Mouse (Mus musculus) intestine, embryonic 16.5 days (tissue): ENCODE data around the gene Fgf5. TPM values are rescaled to one million over a fixed set of nuclear protein-coding genes. Genes with fewer than 3 reads are reported as not detected.

Experiments
- ATAC-seq: fragments of 200-750 bp; cut with Nextera tagmentation; 2 replicates; pipeline ENCODE4 v1.8.0; 2017; ENCODE audit warnings: moderate TSS enrichment, moderate library complexity
- H3K27ac ChIP-seq: fragments of 300-500 bp; sonication (generic); 2 replicates; pipeline ENCODE4 v1.5.1; 2014; ENCODE audit warnings: mild to moderate bottlenecking, low read length
- H3K27me3 ChIP-seq: fragments of 300-500 bp; sonication (generic); replicated peaks from 2 replicates; pipeline ENCODE4 v1.6.1; 2014; ENCODE audit warnings: low read length, control low read depth, mixed read lengths; ENCODE audit not compliant: control insufficient read depth, insufficient read depth
- H3K36me3 ChIP-seq: fragments of 300-500 bp; sonication (generic); 2 replicates; pipeline ENCODE4 v1.6.1; 2014; ENCODE audit warnings: low read length, control low read depth; ENCODE audit not compliant: control insufficient read depth, insufficient read depth
- H3K4me1 ChIP-seq: fragments of 300-500 bp; sonication (generic); 2 replicates; pipeline ENCODE4 v1.6.1; 2014; ENCODE audit warnings: low read length, control low read depth, mixed read lengths; ENCODE audit not compliant: control insufficient read depth, insufficient read depth
- H3K4me2 ChIP-seq: fragments of 300-500 bp; sonication (generic); 2 replicates; pipeline ENCODE4 v1.6.1; 2014; ENCODE audit warnings: low read depth, low read length, control low read depth
- H3K4me3 ChIP-seq: fragments of 300-500 bp; sonication (generic); 2 replicates; pipeline ENCODE4 v1.5.1; 2014; ENCODE audit warnings: mild to moderate bottlenecking, low read length
- H3K9ac ChIP-seq: fragments of 300-500 bp; sonication (generic); 2 replicates; pipeline ENCODE4 v1.6.1; 2014; ENCODE audit warnings: low read depth, low read length
- H3K9me3 ChIP-seq: fragments of 300-500 bp; sonication (generic); 2 replicates; pipeline ENCODE4 v1.6.1; 2016; ENCODE audit warnings: low read length, control low read depth; ENCODE audit not compliant: control insufficient read depth
- WGBS: fragments of 180-500 bp; shearing (Covaris S2); extraction: QIAGEN DNeasy Blood & Tissue Kit; methylation state at CpG from one replicate; pipeline ENCODE4 v1.1.7; 2014; 5-methylcytosine and 5-hydroxymethylcytosine counted together
- polyA plus RNA-seq: library from polyadenylated mRNA; unstranded; fragments of >200 nt; fragmentation: Nextera tagmentation; extraction: Ambion mirVana; gene quantifications from 2 replicates; pipeline ENCODE4 v1.2.1, GENCODE M21; 2015

The Fgf5 gene
- polyA plus RNA-seq, 1 experiment from 2014 or later, result 0.65 TPM

- H3K4me1 ChIP-seq, result peaks cover 6% of the 10 kb centered on the region; the same call in 1 of the 2 replicates
- H3K9ac ChIP-seq, result no peak overlapping the region
- peak overlapping the region; percentile 6 for H3K4me3 ChIP-seq
- H3K27ac ChIP-seq, result no peak overlapping the region
- H3K36me3 ChIP-seq, result no peaks in the 10 kb centered on the region
- 2% methylated on average over 19 of the region's 19 CpGs for WGBS
- no peak for ATAC-seq
- peak overlapping the region; percentile 34 for H3K4me2 ChIP-seq
- H3K9me3 ChIP-seq, result no peaks in the 10 kb centered on the region
- H3K27me3 ChIP-seq, result peaks cover 12% of the 10 kb centered on the region; the same call in 1 of the 2 replicates
Measured at GRCm38 (mm10) chr5:98292388-98293048, 38.5 kb downstream of the Fgf5 start.

GRCm38 (mm10) chr5:98293049-98293715 lies 39.2 kb downstream of the Fgf5 start:
- ATAC-seq, result no peak; the same call in 1 of the 2 replicates
- Histone ChIP-seq H3K9ac (no peak overlapping the region), H3K36me3 (no peaks in the 10 kb centered on the region), H3K4me3 (peak overlapping the region; percentile 6), H3K4me1 (peaks cover 6% of the 10 kb centered on the region; the same call in 1 of the 2 replicates), H3K27ac (no peak overlapping the region), H3K4me2 (peak overlapping the region; percentile 34), H3K27me3 (peaks cover 12% of the 10 kb centered on the region; the same call in 1 of the 2 replicates), H3K9me3 (no peaks in the 10 kb centered on the region)
- WGBS, result 3% methylated on average over 12 of the region's 12 CpGs

GRCm38 (mm10) chr5:98300079-98300478 lies 46.1 kb downstream of the Fgf5 start:
- H3K9me3 ChIP-seq, result no peaks in the 10 kb centered on the region
- H3K27ac ChIP-seq, result no peak overlapping the region
- H3K9ac ChIP-seq, result no peak overlapping the region
- 46% methylated on average over 4 of the region's 4 CpGs for WGBS
- no peak overlapping the region for H3K4me2 ChIP-seq
- no peak overlapping the region for H3K4me3 ChIP-seq
- no peaks in the 10 kb centered on the region for H3K4me1 ChIP-seq
- ATAC-seq, result peak; percentile 99
- no peaks in the 10 kb centered on the region for H3K36me3 ChIP-seq
- H3K27me3 ChIP-seq, result 0 out of 2 replicates have a peak, but pooled peaks cover 2% of the 10 kb centered on the region

- ATAC-seq, result peak; percentile 85
- Histone ChIP-seq H3K4me3 (no peak overlapping the region), H3K27ac (no peak overlapping the region), H3K27me3 (no peaks in the 10 kb centered on the region), H3K4me1 (no peaks in the 10 kb centered on the region), H3K9ac (no peak overlapping the region), H3K9me3 (no peaks in the 10 kb centered on the region), H3K36me3 (no peaks in the 10 kb centered on the region), H3K4me2 (no peak overlapping the region)
- 62% methylated on average over 4 of the region's 4 CpGs for WGBS
Measured at GRCm38 (mm10) chr5:98305673-98306072, 51.7 kb downstream of the Fgf5 start.

- no peaks in the 10 kb centered on the region for H3K36me3 ChIP-seq
- no peaks in the 10 kb centered on the region for H3K4me1 ChIP-seq
- H3K4me2 ChIP-seq, result no peak overlapping the region
- ATAC-seq, result no peak
- H3K27me3 ChIP-seq, result no peaks in the 10 kb centered on the region
- H3K9ac ChIP-seq, result no peak overlapping the region
- no peak overlapping the region for H3K4me3 ChIP-seq
- H3K27ac ChIP-seq, result no peak overlapping the region
- 34% methylated on average over 9 of the region's 9 CpGs for WGBS
- H3K9me3 ChIP-seq, result no peaks in the 10 kb centered on the region
Measured at GRCm38 (mm10) chr5:98306528-98306927, 52.5 kb downstream of the Fgf5 start.

GRCm38 (mm10) chr5:98326625-98327024 lies 72.6 kb downstream of the Fgf5 start:
- Histone ChIP-seq H3K9ac (no peak overlapping the region), H3K27me3 (0 out of 2 replicates have a peak, but pooled peaks cover 2% of the 10 kb centered on the region), H3K4me1 (no peaks in the 10 kb centered on the region), H3K36me3 (no peaks in the 10 kb centered on the region), H3K4me2 (no peak overlapping the region), H3K4me3 (no peak overlapping the region), H3K27ac (no peak overlapping the region), H3K9me3 (no peaks in the 10 kb centered on the region)
- 75% methylated on average over 2 of the region's 2 CpGs for WGBS
- no peak for ATAC-seq

Other genes starting within 250 kb of the Fgf5 start
- gene Antxr2, start 223.1 kb upstream of the Fgf5 start, polyA plus RNA-seq, result 19.7 and 21.3 TPM in 2 replicates
- 0.04 and 0.05 TPM in 2 replicates for gene Prdm8, start 87.0 kb upstream of the Fgf5 start, polyA plus RNA-seq
- gene Cfap299, start 75.1 kb downstream of the Fgf5 start, polyA plus RNA-seq, result 0.27 and 0.49 TPM in 2 replicates